Mouse (Mus musculus) bone marrow, adult 2 months (tissue): ENCODE results near the gene Larp4. TPM values are rescaled to one million over a fixed set of nuclear protein-coding genes. Genes with fewer than 3 reads are reported as not detected.
"Not testable (repeated sequence)": the region's sequence is repeated elsewhere in the genome, so short reads cannot be mapped to it uniquely, and the experiment has no call there.

ENCODE experiments used
- H3K27ac ChIP-seq: fragments of 200-500 bp; 2 replicates; pipeline ENCODE4 v1.5.1; 2012; ENCODE audit warnings: low read depth, mild to moderate bottlenecking, control low read depth, inconsistent platforms, low read length; ENCODE audit not compliant: control insufficient read depth, poor library complexity, insufficient read depth
- H3K4me1 ChIP-seq: fragments of 200-500 bp; 2 replicates; pipeline ENCODE4 v1.6.1; 2011; ENCODE audit warnings: low read length; ENCODE audit not compliant: control insufficient read depth, insufficient read depth
- H3K4me3 ChIP-seq: fragments of 200-500 bp; replicated peaks from 2 replicates; pipeline ENCODE3; 2011; ENCODE audit warnings: mild to moderate bottlenecking, low read depth, low read length, control low read depth; ENCODE audit not compliant: control insufficient read depth
- CTCF ChIP-seq: fragments of 200-500 bp; IDR thresholded peaks from 2 replicates; pipeline ENCODE4 v1.5.1; 2011; ENCODE audit warnings: low read length, control low read depth; ENCODE audit not compliant: control insufficient read depth, insufficient read depth
- POLR2A ChIP-seq: fragments of 200-500 bp; IDR thresholded peaks from 2 replicates; pipeline ENCODE4 v1.6.1; 2011; ENCODE audit warnings: low read depth, mild to moderate bottlenecking, control low read depth, low read length, borderline replicate concordance; ENCODE audit not compliant: control insufficient read depth
- WGBS: fragments of 180-500 bp; shearing (Covaris S2); methylation state at CpG from one replicate; pipeline ENCODE4 v1.1.7; 2018; 5-methylcytosine and 5-hydroxymethylcytosine counted together
- polyA plus RNA-seq: library from polyadenylated mRNA; stranded (reverse); fragments of >200 nt; gene quantifications from 2 replicates; pipeline ENCODE4 v1.2.4, GENCODE M21; 2011; ENCODE audit warnings: low replicate concordance; ENCODE audit not compliant: missing spikeins, insufficient read depth, insufficient read length

Gene Larp4
- polyA plus RNA-seq: 6.0 and 13.2 TPM in 2 replicates

DNA sequence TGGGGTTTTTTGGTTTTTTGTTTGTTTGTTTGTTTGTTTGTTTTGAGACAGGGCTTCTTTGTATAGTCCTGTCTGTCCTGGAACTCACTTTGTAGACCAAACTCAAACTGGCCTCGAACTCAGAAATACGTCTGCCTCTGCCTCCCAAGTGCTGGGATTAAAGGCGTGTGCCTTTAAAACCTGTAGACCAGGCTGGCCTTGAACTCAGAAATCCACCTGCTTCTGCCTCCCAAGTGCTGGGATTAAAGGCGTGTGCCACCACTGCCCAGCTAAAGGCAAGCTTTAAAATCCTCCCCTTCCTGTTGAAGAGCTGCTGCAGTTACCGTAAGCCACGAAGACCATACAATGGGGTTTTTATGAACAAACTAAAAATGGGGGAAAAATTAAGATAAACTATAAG is at the start of gene Larp4:
TSS of gene Larp4 (plus strand) at position 301 of the 400 bp plus-strand sequence.
- not testable (repeated sequence) for H3K27ac ChIP-seq, H3K4me1 ChIP-seq, H3K4me3 ChIP-seq
- WGBS: 81% methylated on average over 6 of the region's 6 CpGs

DNA sequence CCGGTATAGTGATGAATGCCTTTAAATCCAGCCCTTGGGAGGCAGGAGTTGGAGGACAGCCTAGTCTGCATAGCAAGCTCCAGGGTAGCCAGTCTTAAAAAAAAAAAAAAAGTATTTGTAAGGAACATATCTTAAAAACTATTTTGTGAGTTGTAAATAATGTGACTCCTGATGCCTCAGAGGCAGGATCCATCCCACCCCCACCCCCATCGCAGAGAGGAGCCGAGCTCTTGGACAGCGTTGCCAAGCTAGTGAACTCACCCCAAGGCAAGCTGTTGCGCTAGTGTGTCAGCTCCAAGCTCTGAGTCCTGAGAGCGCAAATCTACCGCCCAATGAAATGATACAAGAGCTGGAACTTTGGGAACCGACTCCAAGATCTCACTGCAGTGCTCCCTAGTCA is 38.6 kb upstream of the Larp4 start:
- H3K4me3 ChIP-seq: no peak overlapping the region
- no peak overlapping the region for H3K27ac ChIP-seq
- 85% methylated on average over 8 of the region's 8 CpGs for WGBS
- no peaks in the 10 kb centered on the region; the same call in 1 of the 2 replicates for H3K4me1 ChIP-seq
- TF ChIP-seq POLR2A (no peak), CTCF (no peak)

DNA sequence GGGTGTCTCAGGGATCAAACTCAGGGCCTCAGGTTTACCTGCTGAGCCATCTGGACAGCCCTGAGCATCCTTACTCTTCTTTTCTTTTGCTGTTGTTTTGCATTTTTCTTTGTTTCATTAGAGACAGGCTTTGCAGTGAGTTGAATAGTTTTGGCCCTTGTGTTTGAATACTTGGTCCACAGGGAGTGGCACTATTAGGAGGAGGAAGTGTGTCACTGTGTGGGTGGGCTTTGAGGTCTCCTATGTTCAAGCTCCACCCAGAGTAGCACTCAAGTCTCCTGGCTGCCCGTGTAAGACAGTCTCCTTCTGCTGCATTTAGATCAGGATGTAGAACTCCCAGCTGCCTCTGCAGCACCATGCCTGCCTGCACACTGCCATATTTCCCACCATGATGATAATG is 35.4 kb upstream of the Larp4 start:
- no peaks in the 10 kb centered on the region for H3K4me1 ChIP-seq
- 36% methylated on average over 1 of the region's 1 CpGs for WGBS
- H3K27ac ChIP-seq: no peak overlapping the region
- H3K4me3 ChIP-seq: no peak overlapping the region
- TF ChIP-seq POLR2A (no peak), CTCF (no peak)

DNA sequence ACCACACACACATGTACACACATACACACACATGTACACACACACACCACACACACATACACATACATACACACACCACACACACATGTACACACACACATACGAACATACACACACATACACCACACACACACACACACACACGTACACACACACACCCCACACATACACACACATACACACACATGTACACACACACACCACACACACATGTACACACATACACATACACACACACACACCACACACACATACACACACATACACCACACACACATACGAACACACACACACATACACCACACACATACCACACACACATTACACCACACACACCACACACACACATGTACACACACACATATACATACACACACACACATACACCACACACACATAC is 33.2 kb upstream of the Larp4 start:
- Histone ChIP-seq H3K4me3 (no peak overlapping the region), H3K27ac (no peak overlapping the region), H3K4me1 (no peaks in the 10 kb centered on the region)
- no peak for TF ChIP-seq CTCF
- no peak for TF ChIP-seq POLR2A
- 72% methylated on average over 3 of the region's 3 CpGs for whole genome bisulfite sequencing

DNA sequence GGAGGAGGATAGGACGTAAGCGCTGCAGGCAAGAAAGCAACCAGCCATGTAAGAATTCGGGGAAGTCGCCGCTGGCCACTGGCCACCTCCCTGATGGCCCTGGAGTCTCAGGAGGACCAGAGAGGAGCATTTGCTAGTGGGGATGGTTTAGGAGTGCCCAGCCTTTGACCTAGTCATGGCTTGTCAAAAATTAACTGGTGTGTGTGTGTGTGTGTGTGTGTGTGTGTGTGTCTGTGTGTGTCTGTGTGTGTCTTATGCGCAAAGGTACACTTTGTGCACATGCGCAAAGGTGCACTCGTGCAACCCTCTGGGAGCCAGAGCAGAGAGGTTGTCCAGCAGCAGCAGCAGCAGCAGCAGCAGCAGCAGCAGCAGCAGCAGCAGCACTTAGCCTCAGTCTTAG is 32.0 kb upstream of the Larp4 start:
- H3K4me3 ChIP-seq: no peak overlapping the region
- 77% methylated on average over 8 of the region's 8 CpGs for WGBS
- TF ChIP-seq CTCF (no peak), POLR2A (no peak)
- H3K27ac ChIP-seq: no peak overlapping the region
- H3K4me1 ChIP-seq: no peaks in the 10 kb centered on the region

DNA sequence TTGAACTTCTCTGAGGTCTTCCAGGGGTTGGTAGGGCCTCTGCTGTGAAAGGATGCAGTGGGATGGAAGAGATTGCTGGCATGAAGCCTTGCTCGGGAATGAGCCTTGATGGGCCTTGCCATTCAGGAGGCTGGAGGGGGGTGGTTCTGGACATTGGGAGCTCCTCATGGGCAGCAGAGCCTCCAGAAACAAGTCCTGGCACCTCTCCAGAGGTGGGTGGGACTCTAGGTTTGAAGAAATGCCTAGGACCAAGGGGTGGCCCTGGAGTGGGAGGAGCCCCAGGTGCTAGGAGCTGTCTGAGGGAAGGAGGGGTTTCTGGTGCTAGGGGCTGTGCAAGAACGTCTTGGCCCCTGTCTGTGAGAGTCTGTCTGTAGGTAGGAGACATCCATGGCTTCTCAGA is 29.4 kb upstream of the Larp4 start:
- 63% methylated on average over 2 of the region's 2 CpGs for WGBS

DNA sequence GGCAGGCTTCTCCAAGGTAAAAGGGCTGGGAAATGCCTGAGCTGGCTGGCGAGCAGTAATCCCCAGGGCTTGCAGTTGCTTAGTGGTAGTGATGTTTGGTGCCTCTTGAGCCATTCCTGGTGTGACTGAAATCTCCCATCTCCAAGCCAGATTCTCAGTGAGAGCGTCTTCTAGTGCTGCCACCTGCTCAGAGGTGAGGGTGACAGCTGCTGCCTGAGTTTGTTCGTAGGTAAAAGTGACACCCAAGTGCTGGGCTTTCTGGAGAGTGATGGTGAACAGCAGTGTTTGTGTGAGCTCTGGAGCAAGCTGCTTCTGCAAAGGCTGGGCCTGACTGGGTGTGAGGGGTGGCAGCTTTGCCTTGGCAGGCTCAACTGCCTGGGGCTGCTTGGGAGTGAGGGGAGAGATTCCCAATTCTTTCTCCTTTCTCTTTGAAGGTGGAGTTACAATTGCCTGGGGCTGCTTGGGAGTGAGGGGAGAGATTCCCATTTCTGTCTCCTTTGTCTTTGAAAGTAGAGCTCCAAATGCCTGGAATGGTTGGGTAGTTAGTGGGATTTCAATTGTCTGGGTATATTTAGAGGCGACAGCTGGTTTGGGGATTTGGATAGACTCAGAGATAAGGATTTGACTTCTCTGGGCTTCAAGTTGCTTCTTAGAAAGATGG is 28.8 kb upstream of the Larp4 start:
- Histone ChIP-seq H3K4me1 (no peaks in the 10 kb centered on the region), H3K4me3 (no peak overlapping the region), H3K27ac (no peak overlapping the region)
- no peak for TF ChIP-seq CTCF
- WGBS: 82% methylated on average over 4 of the region's 4 CpGs

More for the DNA sequence above, 29.4 kb upstream of the Larp4 start:
- no peak overlapping the region for H3K27ac ChIP-seq
- no peaks in the 10 kb centered on the region for H3K4me1 ChIP-seq
- H3K4me3 ChIP-seq: no peak overlapping the region
- no peak for TF ChIP-seq POLR2A
- TF ChIP-seq CTCF: no peak

DNA sequence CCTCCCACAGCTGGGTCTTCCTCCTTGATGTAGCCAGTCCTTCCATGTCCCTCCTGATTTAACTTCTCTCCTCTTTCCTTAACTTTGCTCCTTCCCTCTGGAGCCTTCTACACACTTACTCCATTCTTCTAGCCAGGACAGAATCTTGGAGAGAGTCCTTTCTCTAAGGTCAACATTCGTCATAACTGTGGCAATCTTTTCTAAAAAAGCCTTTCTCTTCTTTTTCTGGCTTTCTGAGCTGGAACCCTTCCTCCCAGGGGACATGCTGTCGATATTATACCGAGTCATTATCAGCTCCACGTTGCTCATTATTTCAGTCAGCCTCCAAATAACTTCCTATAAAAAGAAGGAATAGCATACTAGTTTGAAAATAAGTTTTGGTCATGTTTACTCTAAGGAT is 14.5 kb upstream of the Larp4 start:
- TF ChIP-seq POLR2A (no peak), CTCF (no peak)
- no peaks in the 10 kb centered on the region for H3K4me1 ChIP-seq
- 52% methylated on average over 4 of the region's 4 CpGs for WGBS
- no peak overlapping the region for H3K4me3 ChIP-seq
- H3K27ac ChIP-seq: no peak overlapping the region

DNA sequence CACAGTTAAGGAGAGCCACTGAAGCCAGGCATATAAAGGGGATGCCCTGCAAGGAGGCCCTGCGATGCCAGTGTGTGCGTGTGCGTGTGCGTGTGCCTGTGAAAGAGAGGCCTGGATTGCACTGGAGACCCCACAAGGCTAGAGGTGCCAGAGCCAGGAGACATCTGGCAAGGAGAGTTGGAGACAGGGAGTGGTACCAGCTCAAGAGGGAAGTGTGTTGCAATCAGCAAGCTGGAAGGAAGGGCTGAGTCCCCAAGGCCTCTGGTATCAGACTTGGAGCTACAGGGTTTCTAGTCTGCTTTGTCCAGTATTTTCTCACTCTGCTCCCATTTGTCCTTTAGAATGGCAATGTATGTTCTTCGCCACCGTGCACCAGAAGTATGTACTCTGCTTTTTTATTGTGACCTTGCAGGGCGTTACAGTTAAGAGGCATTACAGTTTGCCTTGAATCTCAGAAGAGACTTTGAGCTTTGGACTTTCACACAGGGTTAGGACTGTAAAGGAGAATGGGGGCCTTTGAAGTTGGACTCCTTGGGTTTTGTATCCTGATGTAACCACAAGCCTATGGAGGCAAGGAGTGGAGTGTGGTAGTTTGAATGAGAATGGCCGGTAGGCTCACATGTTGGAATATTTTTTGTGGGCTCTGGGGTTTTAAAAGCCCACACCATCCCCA is 4.6 kb upstream of the Larp4 start:
- no peak overlapping the region for H3K4me3 ChIP-seq
- TF ChIP-seq POLR2A: no peak
- TF ChIP-seq CTCF: no peak
- 83% methylated on average over 8 of the region's 8 CpGs for WGBS
- H3K27ac ChIP-seq: no peak overlapping the region
- H3K4me1 ChIP-seq: peaks cover 3% of the 10 kb centered on the region; the same call in 1 of the 2 replicates
